Mouse (Mus musculus): Measurements from ENCODE around the gene Specc1. TPM values are rescaled to one million over a fixed set of nuclear protein-coding genes. Genes with fewer than 3 reads are reported as not detected.

Specc1 gene
- total and polyA plus RNA-seq, 3 experiments: 2.5 to 5.8 TPM; not detected in 1

- TF ChIP-seq SIN3A (IDR thresholded peaks at IDR 0.05; ENCODE audit: low read length): 0 out of 2 replicates have a peak, but pooled peaks have one; percentile 24
- TF ChIP-seq TCF12 (IDR thresholded peaks at IDR 0.05; ENCODE audit: low read depth, low read length): no peak
- peak in 1 of 2 experiments; percentile 5; a peak in 1 of 4 replicates for TF ChIP-seq EP300 (IDR thresholded peaks at IDR 0.05; ENCODE audit: low read depth in 1 of 2, low read length in 2 of 2)
- Histone ChIP-seq H3K36me3 (ENCODE audit: control insufficient read depth in 1 of 2, insufficient read depth in 2 of 2, low read length in 2 of 2) (peaks cover 0 to 46% of the 10 kb centered on the region in 2 experiments; a peak in 2 of 4 replicates), H3K79me2 (ENCODE audit: control insufficient read depth, insufficient read depth, low read length, poor library complexity) (no peaks in the 10 kb centered on the region), H3K9ac (ENCODE audit: control insufficient read depth, low read depth, low read length, poor library complexity, severe bottlenecking) (no peak overlapping the region), H3K27ac (ENCODE audit: control insufficient read depth, low read depth, low read length) (no peak overlapping the region), H3K27me3 (ENCODE audit: control insufficient read depth in 1 of 2, insufficient read depth in 2 of 2, low read length in 2 of 2) (no peaks in the 10 kb centered on the region), H3K4me1 (ENCODE audit: control insufficient read depth in 1 of 2, insufficient read depth in 2 of 2, low read length in 2 of 2) (peaks cover 24 to 35% of the 10 kb centered on the region in 2 experiments), H3K9me3 (replicated peaks; ENCODE audit: insufficient read depth, low read length) (no peaks in the 10 kb centered on the region), H3K4me3 (ENCODE audit: control insufficient read depth in 1 of 2, insufficient read depth in 1 of 2, low read depth in 2 of 2, low read length in 2 of 2) (no peak overlapping the region)
- no peak for DNase-seq (ENCODE audit: low read depth, low spot score)
Observed at GRCm38 (mm10) chr11:61944417-61944816, 12.1 kb upstream of the Specc1 start.

GRCm38 (mm10) chr11:61946608-61947007 lies 10.0 kb upstream of the Specc1 start:
- Histone ChIP-seq H3K79me2 (ENCODE audit: control insufficient read depth, insufficient read depth, low read length, poor library complexity) (no peaks in the 10 kb centered on the region; the same call in 1 of the 2 replicates), H3K36me3 (ENCODE audit: control insufficient read depth in 1 of 2, insufficient read depth in 2 of 2, low read length in 2 of 2) (peaks cover 0 to 51% of the 10 kb centered on the region in 2 experiments; a peak in 2 of 4 replicates), H3K9ac (ENCODE audit: control insufficient read depth, low read depth, low read length, poor library complexity, severe bottlenecking) (no peak overlapping the region), H3K27ac (ENCODE audit: control insufficient read depth, low read depth, low read length) (peak overlapping the region; percentile 61), H3K4me1 (ENCODE audit: control insufficient read depth in 1 of 2, insufficient read depth in 2 of 2, low read length in 2 of 2) (peaks cover 24 to 40% of the 10 kb centered on the region in 2 experiments), H3K4me3 (ENCODE audit: control insufficient read depth in 1 of 2, insufficient read depth in 1 of 2, low read depth in 2 of 2, low read length in 2 of 2) (peak overlapping the region in 1 of 2 experiments; percentile 11; a peak in 1 of 4 replicates), H3K9me3 (replicated peaks; ENCODE audit: insufficient read depth, low read length) (no peaks in the 10 kb centered on the region), H3K27me3 (ENCODE audit: control insufficient read depth in 1 of 2, insufficient read depth in 2 of 2, low read length in 2 of 2) (no peaks in the 10 kb centered on the region)
- peak; percentile 93 for DNase-seq (ENCODE audit: low read depth, low spot score)
- TF ChIP-seq NELFE (IDR thresholded peaks at IDR 0.05; ENCODE audit: low read depth, low read length): no peak
- peak; percentile 42; the same call in 1 of the 2 replicates for TF ChIP-seq MAFK (IDR thresholded peaks at IDR 0.05; ENCODE audit: borderline replicate concordance, low read depth, low read length)
- TF ChIP-seq EP300 (IDR thresholded peaks at IDR 0.05; ENCODE audit: low read depth in 1 of 2, low read length in 2 of 2): peak; percentile 100
- peak; percentile 99 for TF ChIP-seq TCF12 (IDR thresholded peaks at IDR 0.05; ENCODE audit: low read depth, low read length)
- TF ChIP-seq MYB (IDR thresholded peaks at IDR 0.05; ENCODE audit: low read depth, low read length): peak; percentile 66
- TF ChIP-seq KAT2A (conservative IDR thresholded peaks at IDR 0.05; ENCODE audit: low read depth, low read length): no peak
- 0 out of 2 replicates have a peak, but pooled peaks have one; percentile 6 for TF ChIP-seq CHD1 (IDR thresholded peaks at IDR 0.05; ENCODE audit: low read depth, low read length)
- peak; percentile 37; the same call in 1 of the 2 replicates for TF ChIP-seq CHD2 (IDR thresholded peaks at IDR 0.05; ENCODE audit: low read length)
- peak in 1 of 3 experiments; percentile 34; a peak in 2 of 6 replicates for TF ChIP-seq CTCF (IDR thresholded peaks at IDR 0.05 in 2 of 3, conservative IDR thresholded peaks at IDR 0.05 in 1 of 3; ENCODE audit: control insufficient read depth in 1 of 3, insufficient read depth in 1 of 3, low read depth in 2 of 3, low read length in 3 of 3, poor library complexity in 1 of 3, severe bottlenecking in 1 of 3)
- peak; percentile 100 for TF ChIP-seq GATA1 (IDR thresholded peaks at IDR 0.05; ENCODE audit: low read depth, low read length)
- TF ChIP-seq RAD21 (IDR thresholded peaks at IDR 0.05; ENCODE audit: low read depth, low read length): peak; percentile 18
- TF ChIP-seq SMC3 (IDR thresholded peaks at IDR 0.05; ENCODE audit: low read depth, low read length): peak; percentile 39; the same call in 1 of the 2 replicates
- TF ChIP-seq BHLHE40 (IDR thresholded peaks at IDR 0.05; ENCODE audit: borderline replicate concordance, low read depth, low read length): peak; percentile 24; the same call in 1 of the 2 replicates
- TF ChIP-seq MAZ (IDR thresholded peaks at IDR 0.05; ENCODE audit: low read depth, low read length): peak; percentile 65
- TF ChIP-seq NRF1 (IDR thresholded peaks at IDR 0.05; ENCODE audit: insufficient read depth, low read depth, low read length, poor library complexity, severe bottlenecking): no peak
- TF ChIP-seq ZNF384 (IDR thresholded peaks at IDR 0.05; ENCODE audit: low read depth, low read length): peak; percentile 84
- peak; percentile 98 for TF ChIP-seq RCOR1 (IDR thresholded peaks at IDR 0.05; ENCODE audit: low read depth, low read length)
- TF ChIP-seq SIN3A (IDR thresholded peaks at IDR 0.05; ENCODE audit: low read length): peak; percentile 85
- TF ChIP-seq ZKSCAN1 (IDR thresholded peaks at IDR 0.05; ENCODE audit: low read depth, low read length): no peak
- TF ChIP-seq POLR2AphosphoS5 (IDR thresholded peaks at IDR 0.05; ENCODE audit: borderline replicate concordance, low read depth, low read length): no peak
- peak; percentile 83; the same call in 1 of the 2 replicates for TF ChIP-seq JUND (IDR thresholded peaks at IDR 0.05; ENCODE audit: low read depth, low read length)
- peak; percentile 88 for TF ChIP-seq ETS1 (IDR thresholded peaks at IDR 0.05; ENCODE audit: low read depth, low read length)
- 0 out of 2 replicates have a peak, but pooled peaks have one; percentile 33 for TF ChIP-seq ZMIZ1 (IDR thresholded peaks at IDR 0.05; ENCODE audit: low read depth, low read length)
- TF ChIP-seq TBP (IDR thresholded peaks at IDR 0.05; ENCODE audit: low read depth, low read length): peak; percentile 64; the same call in 1 of the 2 replicates
- no peak for TF ChIP-seq MXI1 (IDR thresholded peaks at IDR 0.05; ENCODE audit: low read depth, low read length)
- peak; percentile 92 for TF ChIP-seq TAL1 (IDR thresholded peaks at IDR 0.05; ENCODE audit: low read length)
- no peak; the same call in 1 of the 2 replicates for TF ChIP-seq ZC3H11A (IDR thresholded peaks at IDR 0.05; ENCODE audit: low read depth, low read length)
- TF ChIP-seq POLR2A (IDR thresholded peaks at IDR 0.05; ENCODE audit: control insufficient read depth in 1 of 2, insufficient read depth in 1 of 2, low read depth in 1 of 2, low read length in 2 of 2, poor library complexity in 1 of 2): no peak
